Mouse (Mus musculus) liver, embryonic 14.5 days (tissue): ENCODE results near the gene Slc5a4b.

Experiments used
- CTCF ChIP-seq: IDR thresholded peaks from 2 replicates; pipeline ENCODE4 v1.5.1; 2016; ENCODE audit warnings: antibody characterized with exemption, low read depth, control low read depth
- EP300 ChIP-seq: IDR thresholded peaks from 2 replicates; pipeline ENCODE4 v1.6.1; 2016; ENCODE audit warnings: antibody characterized with exemption, low read depth

DNA sequence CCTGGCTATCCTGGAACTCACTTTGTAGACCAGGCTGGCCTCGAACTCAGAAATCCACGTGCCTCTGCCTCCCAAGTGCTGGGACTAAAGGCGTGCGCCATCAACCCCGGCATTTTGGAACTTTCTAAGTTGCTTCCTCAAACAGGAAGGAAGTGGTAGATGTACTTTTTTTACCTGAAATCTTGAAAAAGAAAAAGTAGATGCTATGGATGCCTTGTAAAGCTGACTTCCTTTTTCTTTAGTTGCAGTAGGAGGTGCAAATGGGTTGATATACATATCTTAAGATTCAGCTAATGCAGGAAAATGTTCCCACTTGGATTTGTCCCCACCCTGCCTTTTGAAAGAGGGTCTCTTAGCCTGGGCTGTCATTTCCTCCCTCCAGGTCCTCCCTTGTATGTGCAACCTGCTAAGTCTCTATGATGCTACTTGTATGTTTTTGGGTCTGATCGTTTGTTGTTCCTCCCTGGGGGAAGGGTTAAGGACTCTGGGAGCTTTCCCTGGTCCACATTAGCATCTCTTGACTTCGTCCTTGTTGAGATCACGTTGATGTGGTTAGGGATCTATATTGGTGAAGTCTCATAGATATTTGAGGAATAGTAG lies 76.7 kb downstream of the Slc5a4b start:
- TF ChIP-seq EP300 = no peak
- TF ChIP-seq CTCF = no peak
